In genomic region chr13:60722763-60723162, GRCm38 (mm10) we compare ENCODE assay signal across 28 mouse cellular contexts.
DNase-seq lines count a peak whose midpoint lies in the region; ATAC-seq and TF ChIP-seq lines count a peak whose summit lies in the region.
"Had no signal": no experiment of that assay in that cellular context is flagged by ENCODE, and none has a peak within 500 bp of the region (broad histone marks: within the 10 kb centered on the region; RNA-seq: fewer than 3 reads in every experiment).

No protein-coding gene starts in this region.

- TF ChIP-seq POLR2A in liver, adult 2 months (IDR thresholded peaks at IDR 0.05; ENCODE audit: extremely low read depth, insufficient read depth, low read length) = no peak

- intact Hi-C loops in heart, postnatal 25 days (cut with DNase I) = no loop called here

- H3K4me3 ChIP-seq in heart, embryonic 13.5 days = no peak overlapping the region
- no peak overlapping the region for H3K4me3 ChIP-seq in liver, adult 2 months (ENCODE audit: insufficient read depth, low read depth, low read length)
- H3K4me3 ChIP-seq in liver, postnatal 0 days (ENCODE audit: low read depth, low read length) = no peak overlapping the region
- H3K4me3 ChIP-seq in lung, embryonic 16.5 days (ENCODE audit: low read length) = no peak overlapping the region
- no peak overlapping the region for H3K4me3 ChIP-seq in intestine, embryonic 15.5 days (replicated peaks)
- H3K4me3 ChIP-seq: embryonic facial prominence, embryonic 10.5 days; embryonic facial prominence, embryonic 15.5 days; forebrain, embryonic 12.5 days; kidney, embryonic 15.5 days; layer of hippocampus, adult 2 months; left cerebral cortex, adult 2 months; limb, embryonic 12.5 days; midbrain, embryonic 13.5 days; stomach, embryonic 15.5 days had no signal

- peaks cover 30% of the 10 kb centered on the region for H3K36me3 ChIP-seq in heart, embryonic 13.5 days
- peaks cover 60% of the 10 kb centered on the region for H3K36me3 ChIP-seq in liver, adult 2 months (ENCODE audit: control insufficient read depth, insufficient read depth, low read length)
- peaks cover 29% of the 10 kb centered on the region for H3K36me3 ChIP-seq in liver, postnatal 0 days (replicated peaks; ENCODE audit: insufficient read depth, low read length)
- peaks cover 18% of the 10 kb centered on the region for H3K36me3 ChIP-seq in lung, embryonic 16.5 days (ENCODE audit: control insufficient read depth, insufficient read depth, low read length)
- no peaks in the 10 kb centered on the region for H3K36me3 ChIP-seq in intestine, embryonic 15.5 days

- 31% methylated on average over 8 of the region's 8 CpGs for WGBS in heart, embryonic 13.5 days
- 12% methylated on average over 8 of the region's 8 CpGs for WGBS in liver, adult 2 months
- 66% methylated on average over 8 of the region's 8 CpGs for WGBS in liver, postnatal 0 days (ENCODE audit: insufficient replicate concordance)
- 24% methylated on average over 8 of the region's 8 CpGs for WGBS in lung, embryonic 16.5 days
- whole genome bisulfite sequencing in intestine, embryonic 15.5 days = 78% methylated on average over 8 of the region's 8 CpGs

- peaks cover 11% of the 10 kb centered on the region for H3K4me1 ChIP-seq in heart, embryonic 13.5 days
- peaks cover 2% of the 10 kb centered on the region for H3K4me1 ChIP-seq in liver, adult 2 months (ENCODE audit: control insufficient read depth, insufficient read depth, low read length)
- no peaks in the 10 kb centered on the region for H3K4me1 ChIP-seq in liver, postnatal 0 days (ENCODE audit: insufficient read depth)
- peaks cover 16% of the 10 kb centered on the region; the same call in 1 of the 2 replicates for H3K4me1 ChIP-seq in lung, embryonic 16.5 days (replicated peaks; ENCODE audit: control insufficient read depth, insufficient read depth, low read length)
- no peaks in the 10 kb centered on the region for H3K4me1 ChIP-seq in intestine, embryonic 15.5 days (replicated peaks)
- H3K4me1 ChIP-seq: embryonic facial prominence, embryonic 15.5 days; forebrain, embryonic 12.5 days; kidney, embryonic 15.5 days; limb, embryonic 12.5 days; midbrain, embryonic 13.5 days; stomach, embryonic 15.5 days had no signal

- H3K27me3 ChIP-seq in heart, embryonic 13.5 days (replicated peaks) = no peaks in the 10 kb centered on the region
- H3K27me3 ChIP-seq in liver, adult 2 months (ENCODE audit: control insufficient read depth, insufficient read depth, low read length) = no peaks in the 10 kb centered on the region
- no peaks in the 10 kb centered on the region for H3K27me3 ChIP-seq in liver, postnatal 0 days (ENCODE audit: insufficient read depth, low read length)
- H3K27me3 ChIP-seq in lung, embryonic 16.5 days (ENCODE audit: control insufficient read depth, insufficient read depth, low read depth, low read length) = no peaks in the 10 kb centered on the region
- no peaks in the 10 kb centered on the region for H3K27me3 ChIP-seq in intestine, embryonic 15.5 days (replicated peaks)
- H3K27me3 ChIP-seq: embryonic facial prominence, embryonic 15.5 days; forebrain, embryonic 12.5 days; kidney, embryonic 15.5 days; limb, embryonic 12.5 days; midbrain, embryonic 13.5 days; stomach, embryonic 15.5 days had no signal

- TF ChIP-seq EP300 in liver, postnatal 0 days (IDR thresholded peaks at IDR 0.05; ENCODE audit: low read depth) = no peak

- peak overlapping the region; percentile 53 for H3K27ac ChIP-seq in heart, embryonic 13.5 days (replicated peaks)
- H3K27ac ChIP-seq in liver, adult 2 months (replicated peaks; ENCODE audit: insufficient read depth, low read depth, low read length) = peak overlapping the region; percentile 53
- no peak overlapping the region for H3K27ac ChIP-seq in liver, postnatal 0 days (ENCODE audit: low read depth)
- peak overlapping the region; percentile 80 for H3K27ac ChIP-seq in lung, embryonic 16.5 days (ENCODE audit: low read length)
- H3K27ac ChIP-seq in intestine, embryonic 15.5 days = no peak overlapping the region
- H3K27ac ChIP-seq: embryonic facial prominence, embryonic 10.5 days; embryonic facial prominence, embryonic 15.5 days; forebrain, embryonic 12.5 days; hindbrain, embryonic 14.5 days; kidney, embryonic 15.5 days; layer of hippocampus, adult 2 months; left cerebral cortex, adult 2 months; limb, embryonic 12.5 days; midbrain, embryonic 13.5 days; stomach, embryonic 15.5 days had no signal

- H3K79me2 ChIP-seq in liver, adult 2 months (ENCODE audit: control insufficient read depth, insufficient read depth, low read length) = no peaks in the 10 kb centered on the region; the same call in 1 of the 2 replicates

- ATAC-seq in heart, embryonic 13.5 days (ENCODE audit: extremely low read depth, insufficient number of reproducible peaks, low FRiP score, low TSS enrichment) = no peak
- ATAC-seq in liver, postnatal 0 days = no peak
- ATAC-seq in lung, embryonic 16.5 days (ENCODE audit: low read depth) = peak; percentile 79
- no peak for ATAC-seq in intestine, embryonic 15.5 days
- ATAC-seq: CD4-positive, CD25-positive, alpha-beta regulatory T cell, adult 4 months; forebrain, postnatal 0 days; midbrain, embryonic 13.5 days had no signal

- H3K9me3 ChIP-seq in heart, embryonic 13.5 days = no peaks in the 10 kb centered on the region
- no peaks in the 10 kb centered on the region for H3K9me3 ChIP-seq in liver, postnatal 0 days (ENCODE audit: low read length)
- H3K9me3 ChIP-seq in lung, embryonic 16.5 days (ENCODE audit: control insufficient read depth, low read length) = no peaks in the 10 kb centered on the region
- no peaks in the 10 kb centered on the region for H3K9me3 ChIP-seq in intestine, embryonic 15.5 days
- H3K9me3 ChIP-seq: embryonic facial prominence, embryonic 10.5 days; embryonic facial prominence, embryonic 15.5 days; forebrain, embryonic 12.5 days; kidney, embryonic 15.5 days; limb, embryonic 12.5 days; midbrain, embryonic 13.5 days; stomach, embryonic 15.5 days had no signal

- H3K4me2 ChIP-seq in heart, embryonic 13.5 days = no peak overlapping the region
- H3K4me2 ChIP-seq in liver, postnatal 0 days (ENCODE audit: low read depth, low read length) = no peak overlapping the region
- H3K4me2 ChIP-seq in lung, embryonic 16.5 days (ENCODE audit: low read depth, low read length) = no peak overlapping the region
- no peak overlapping the region for H3K4me2 ChIP-seq in intestine, embryonic 15.5 days (replicated peaks)
- H3K4me2 ChIP-seq: embryonic facial prominence, embryonic 15.5 days; forebrain, embryonic 12.5 days; hindbrain, embryonic 14.5 days; kidney, embryonic 15.5 days; limb, embryonic 12.5 days; liver, embryonic 11.5 days; midbrain, embryonic 13.5 days; stomach, embryonic 15.5 days had no signal

- no peak overlapping the region for H3K9ac ChIP-seq in heart, embryonic 13.5 days
- no peak overlapping the region for H3K9ac ChIP-seq in liver, adult 2 months (ENCODE audit: low read depth, low read length)
- H3K9ac ChIP-seq in liver, postnatal 0 days (replicated peaks) = no peak overlapping the region
- no peak overlapping the region for H3K9ac ChIP-seq in lung, embryonic 16.5 days (ENCODE audit: low read length)
- no peak overlapping the region for H3K9ac ChIP-seq in intestine, embryonic 15.5 days
- H3K9ac ChIP-seq: embryonic facial prominence, embryonic 15.5 days; forebrain, embryonic 12.5 days; forebrain, postnatal 0 days; hindbrain, embryonic 14.5 days; kidney, embryonic 15.5 days; limb, embryonic 12.5 days; midbrain, embryonic 13.5 days; stomach, embryonic 15.5 days had no signal

- DNase-seq in heart, postnatal 25 days (ENCODE audit: low spot score) = no peak
- peak; percentile 71 for DNase-seq in liver, adult 2 months (ENCODE audit: extremely low read depth, low read depth, low spot score)
- DNase-seq in liver, postnatal 0 days = no peak
- peak; percentile 77 for DNase-seq in lung, postnatal 36 days
- DNase-seq in spleen, postnatal 10 days (ENCODE audit: low spot score in 2 of 2) = no peak
- DNase-seq: adrenal gland, postnatal 14 days; cerebellum, adult 18-20 months; cerebellum, postnatal 10 days; forebrain, postnatal 0 days; gastrocnemius, postnatal 14 days; kidney, adult 18-20 months; kidney, postnatal 25 days; right cerebral cortex, postnatal 14 days had no signal

- TF ChIP-seq CTCF in liver, adult 2 months (IDR thresholded peaks at IDR 0.05; ENCODE audit: low read depth, low read length) = no peak
- no peak for TF ChIP-seq CTCF in liver, postnatal 0 days (IDR thresholded peaks at IDR 0.05; ENCODE audit: low read depth)

Comparison
In these comparisons a context has a peak if more than half of its experiments do, and no peak if none do; other contexts are left out.
1. H3K27ac ChIP-seq: peak in heart, embryonic 13.5 days (single experiment), liver, adult 2 months (single experiment) and lung, embryonic 16.5 days (single experiment); none in liver, postnatal 0 days (single experiment) and intestine, embryonic 15.5 days (single experiment).
2. DNase-seq: peak in liver, adult 2 months (single experiment) and lung, postnatal 36 days (single experiment); none in heart, postnatal 25 days (single experiment), liver, postnatal 0 days (single experiment) and spleen, postnatal 10 days (0 of 2).